Mouse (Mus musculus) kidney, postnatal 36 days (tissue): ENCODE measurements around the gene Olfr1411.

Experiments
- DNase-seq, 2 experiments: peaks; one replicate each; pipeline ENCODE4 v3.0.0; 2021 to 2022; ENCODE audit warnings: mixed read lengths in 2 of 2

The Olfr1411 gene

GRCm38 (mm10) chr1:92594111-92594510 is at the start of gene Olfr1411:
Gene Olfr1411, plus strand, starts transcription at chr1:92594411.
- no peak for DNase-seq

DNA sequence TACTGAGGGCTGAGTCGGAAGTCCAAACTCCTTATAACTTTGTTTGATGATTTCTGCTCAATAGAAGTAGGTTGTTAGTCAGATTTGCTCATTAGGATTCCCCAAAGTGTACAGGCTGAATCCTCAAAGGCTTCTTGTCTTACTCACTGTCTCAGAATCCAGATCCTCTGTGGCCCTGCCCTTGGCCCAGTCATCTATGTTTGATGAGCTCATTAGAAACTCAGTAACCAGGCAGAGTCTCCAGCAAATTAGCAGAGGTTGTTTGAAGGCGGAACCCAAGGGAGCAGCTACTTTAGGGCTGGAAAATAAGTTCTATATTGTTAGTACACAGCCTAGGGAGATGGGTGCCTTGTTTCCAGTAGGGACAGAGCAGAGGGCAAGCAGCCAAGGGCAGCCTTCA is 48.3 kb upstream of the Olfr1411 start:
- no peak for DNase-seq

- DNase-seq = no peak
These were observed 23.2 kb upstream of the Olfr1411 start, which contains the start of gene Olfr1413 for GRCm38 (mm10) chr1:92571022-92571421. Gene Olfr1413, plus strand, starts transcription at chr1:92571322.

DNA sequence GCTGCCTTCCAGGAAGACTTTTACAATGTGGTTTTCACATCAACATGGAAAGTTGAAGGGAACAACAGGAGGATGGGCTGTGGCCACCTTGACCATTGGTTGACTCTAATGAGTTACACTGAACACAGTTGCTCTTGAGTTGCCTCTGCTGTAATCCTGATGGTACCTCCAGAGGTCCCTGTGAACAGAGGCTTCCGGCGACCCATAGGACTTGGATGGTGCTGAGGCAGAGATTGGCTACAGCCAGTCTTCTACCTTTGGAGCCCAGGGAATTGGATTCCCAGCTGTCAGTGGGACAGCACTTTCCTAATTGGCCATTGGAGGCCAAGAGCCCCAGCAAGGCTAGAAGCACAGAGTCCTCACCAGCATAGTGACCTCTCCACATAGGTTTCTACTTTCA is 8.7 kb upstream of the Olfr1411 start, which contains the start of gene Olfr1412:
Gene Olfr1412, plus strand, starts transcription at position 301 of the 400 bp plus-strand sequence.
- no peak for DNase-seq

DNA sequence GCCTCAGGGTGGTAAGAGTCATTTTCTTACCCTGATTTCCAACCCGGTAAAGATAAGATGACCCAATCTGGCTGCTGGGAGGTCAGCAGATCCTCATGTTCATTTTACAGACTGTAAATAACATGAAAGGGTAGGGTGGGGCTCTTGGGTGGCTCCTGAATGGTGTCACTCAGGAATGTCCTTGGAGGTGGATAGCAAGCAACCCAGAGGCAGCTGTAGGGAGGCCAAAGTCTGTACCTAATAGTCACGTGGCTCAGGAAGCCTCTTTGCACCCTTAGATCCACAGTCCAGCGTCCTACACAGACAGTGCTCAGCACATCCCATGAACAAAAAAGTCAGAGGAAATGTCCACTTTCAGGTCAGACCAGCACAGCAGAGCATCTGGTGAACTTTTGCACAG is 1.8 kb downstream of the Olfr1411 start:
- DNase-seq = no peak

GRCm38 (mm10) chr1:92605482-92605881 is 11.3 kb downstream of the Olfr1411 start, which contains the start of gene Olfr1410:
Gene Olfr1410, plus strand, starts transcription at chr1:92605782.
- DNase-seq = no peak

DNA sequence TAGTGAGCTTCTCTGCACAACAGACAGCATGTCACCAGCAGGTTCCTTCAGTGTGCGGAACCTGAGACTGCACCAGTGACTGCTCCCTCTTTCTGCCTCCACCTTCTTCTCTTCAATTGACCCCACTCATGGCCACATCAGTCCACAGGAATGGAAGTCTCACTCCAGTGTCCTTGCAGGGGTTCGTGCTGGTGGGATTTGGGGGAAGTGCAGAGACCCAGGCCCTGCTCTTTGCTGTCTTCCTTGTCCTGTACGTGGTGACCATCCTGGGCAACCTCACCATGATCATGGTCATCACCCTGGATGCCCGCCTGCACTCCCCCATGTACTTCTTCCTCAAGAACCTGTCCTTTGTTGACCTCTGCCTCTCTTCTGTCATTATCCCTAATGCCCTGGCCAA is 13.5 kb downstream of the Olfr1411 start:
- no peak for DNase-seq

DNA sequence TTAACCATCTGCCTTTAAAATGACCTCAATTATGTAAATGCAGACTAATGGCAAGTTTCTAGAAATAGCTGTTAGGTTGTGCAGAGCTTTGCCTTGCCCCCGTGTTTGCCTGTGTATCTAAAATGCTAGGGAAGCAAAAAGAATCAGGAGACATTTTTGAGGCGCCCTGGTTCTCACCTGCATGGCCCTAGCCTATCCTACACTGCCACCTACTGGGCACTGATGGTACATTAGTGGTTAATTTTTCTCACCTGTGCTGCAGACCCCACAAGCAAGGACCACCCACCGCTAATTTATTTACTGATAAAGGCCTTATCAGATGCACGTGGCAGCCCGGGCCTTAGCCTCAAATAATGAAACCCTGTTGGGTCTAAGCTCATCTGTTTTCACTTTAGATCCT is 16.8 kb downstream of the Olfr1411 start:
- DNase-seq = peak; percentile 50 to 78

DNA sequence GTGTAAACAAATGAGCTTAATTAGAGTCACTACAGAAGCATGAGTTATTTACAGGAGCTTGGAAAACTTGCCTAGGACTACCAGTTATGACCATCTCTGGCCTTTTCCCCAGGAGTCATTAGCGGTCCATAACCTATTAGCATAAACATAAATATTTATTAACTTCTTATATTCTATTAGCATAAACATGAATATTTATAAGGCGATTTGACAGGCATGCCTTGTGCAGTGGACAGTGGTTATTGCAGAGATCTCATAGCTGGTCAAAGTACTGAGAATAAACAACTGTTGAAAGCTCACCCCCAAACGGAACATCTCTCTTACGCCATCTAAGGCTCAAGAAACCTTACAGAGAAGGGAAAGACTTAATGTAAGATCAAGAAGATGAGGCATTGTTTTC is 19.0 kb downstream of the Olfr1411 start:
- no peak for DNase-seq

DNA sequence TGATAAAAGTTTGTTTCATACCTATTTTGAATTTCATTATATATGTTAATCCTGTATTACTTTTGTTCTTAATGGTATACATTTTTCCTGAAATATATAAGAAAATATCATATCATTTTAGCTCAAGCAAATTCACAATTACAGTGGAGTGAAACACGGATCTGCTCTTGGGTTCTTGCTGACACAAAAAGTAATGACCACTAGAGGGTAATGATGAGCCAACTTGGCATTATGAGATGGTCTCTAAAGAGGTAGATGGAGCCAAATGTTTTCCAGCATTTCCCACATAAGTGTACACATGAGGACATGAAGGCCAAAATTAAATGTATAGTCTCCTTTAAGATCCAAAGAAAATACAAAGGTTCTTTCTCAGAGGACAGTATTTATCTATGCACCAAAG is 20.3 kb downstream of the Olfr1411 start:
- peak in 1 of 2 experiments; percentile 25 for DNase-seq

- DNase-seq = no peak
These were observed 21.8 kb downstream of the Olfr1411 start for GRCm38 (mm10) chr1:92616046-92616445.

GRCm38 (mm10) chr1:92617488-92617887 is 23.3 kb downstream of the Olfr1411 start, which contains the start of gene Olfr12:
Gene Olfr12, plus strand, starts transcription at chr1:92617788.
- DNase-seq = no peak

DNA sequence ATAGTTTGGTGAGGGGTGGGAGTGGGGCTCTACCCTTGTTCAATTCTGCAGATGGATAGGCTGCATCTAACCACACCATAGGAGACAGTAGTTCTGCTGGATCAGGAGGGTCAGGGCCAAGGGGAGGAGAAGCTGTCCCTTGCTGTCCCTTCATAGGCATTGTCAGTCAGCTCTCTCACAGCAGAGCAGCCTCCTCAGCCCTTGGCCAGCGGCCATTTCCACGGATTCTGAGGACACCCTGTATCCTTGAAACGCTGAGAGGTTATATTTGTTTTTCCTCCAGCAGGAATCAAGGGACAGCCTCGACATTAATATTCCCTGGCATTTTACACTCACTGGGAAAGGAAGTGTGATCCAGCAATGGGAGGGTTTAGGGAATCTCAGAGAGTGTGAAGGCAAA is 24.1 kb downstream of the Olfr1411 start:
- no peak for DNase-seq

DNA sequence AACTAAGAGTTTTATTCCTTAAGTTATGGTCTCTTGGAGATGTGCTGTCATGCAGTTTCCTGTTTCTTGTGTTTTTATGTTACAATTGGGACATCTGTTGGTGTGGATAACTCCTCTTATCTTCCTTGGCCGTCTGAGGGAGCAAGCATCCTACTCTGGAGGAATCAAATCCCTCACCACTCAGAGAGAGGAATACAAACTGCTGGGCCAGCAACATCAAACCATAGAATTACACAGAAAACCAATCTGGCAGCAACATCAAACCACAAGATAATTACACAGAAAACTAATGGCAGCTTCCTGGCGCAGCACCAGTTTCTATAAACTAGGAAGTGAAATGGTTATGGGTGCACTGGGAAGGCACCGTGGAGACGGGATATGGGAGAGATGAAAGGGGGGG is 34.0 kb downstream of the Olfr1411 start:
- no peak for DNase-seq

GRCm38 (mm10) chr1:92632196-92632595 is 38.0 kb downstream of the Olfr1411 start:
- DNase-seq = no peak

DNA sequence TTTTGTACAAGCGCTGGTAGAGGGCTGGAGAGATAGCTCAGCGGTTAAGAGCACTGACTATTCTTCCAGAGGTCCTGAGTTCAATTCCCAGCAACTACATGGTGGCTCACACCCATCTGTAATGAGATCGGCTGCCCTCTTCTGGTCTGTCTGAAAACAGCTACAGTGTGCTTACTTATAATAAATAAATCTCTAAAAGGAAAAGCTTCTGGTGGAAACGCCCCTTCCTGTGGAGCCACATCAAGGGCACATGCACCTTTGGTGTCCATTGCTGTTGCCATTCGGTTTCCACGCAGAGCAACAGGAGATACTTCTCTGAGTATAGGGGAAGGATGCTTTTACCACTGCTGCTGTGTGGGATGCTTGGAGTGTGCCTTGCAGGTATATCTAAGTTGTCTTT is 38.7 kb downstream of the Olfr1411 start:
- no peak for DNase-seq

- no peak for DNase-seq
These were observed 39.5 kb downstream of the Olfr1411 start for GRCm38 (mm10) chr1:92633726-92634125.

- no peak for DNase-seq
These were observed 40.4 kb downstream of the Olfr1411 start for GRCm38 (mm10) chr1:92634569-92634968.

DNA sequence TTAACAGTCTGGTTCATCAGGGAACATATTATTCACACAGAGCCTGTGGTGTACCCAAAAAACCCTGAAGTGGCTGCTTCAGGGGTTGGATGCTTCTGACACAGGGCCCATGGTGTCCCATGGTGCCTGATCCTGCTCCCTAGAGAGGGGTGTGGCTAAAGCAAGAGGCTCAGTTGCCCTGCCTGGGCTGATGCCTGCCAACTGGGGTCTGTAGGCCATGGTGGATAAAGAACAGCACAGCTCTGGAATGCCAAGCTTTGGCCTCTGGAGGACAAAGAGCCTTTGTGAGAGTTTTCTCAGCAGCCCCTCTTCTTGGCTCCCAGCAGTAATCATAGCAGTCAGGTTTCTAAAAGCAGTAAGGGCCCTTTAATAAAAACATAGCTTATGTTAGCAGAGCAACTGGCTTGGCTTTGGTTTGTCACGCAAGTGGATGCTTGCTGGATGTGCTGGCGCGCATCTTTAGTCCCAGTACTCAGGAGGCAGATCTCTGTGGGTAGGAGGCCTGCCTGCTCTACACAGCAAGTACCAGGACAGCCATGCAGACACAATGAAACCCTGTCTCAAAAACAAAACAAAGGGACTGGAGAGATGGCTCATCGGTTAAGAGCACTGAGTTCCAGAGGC is 40.9 kb downstream of the Olfr1411 start:
- no peak for DNase-seq

DNA sequence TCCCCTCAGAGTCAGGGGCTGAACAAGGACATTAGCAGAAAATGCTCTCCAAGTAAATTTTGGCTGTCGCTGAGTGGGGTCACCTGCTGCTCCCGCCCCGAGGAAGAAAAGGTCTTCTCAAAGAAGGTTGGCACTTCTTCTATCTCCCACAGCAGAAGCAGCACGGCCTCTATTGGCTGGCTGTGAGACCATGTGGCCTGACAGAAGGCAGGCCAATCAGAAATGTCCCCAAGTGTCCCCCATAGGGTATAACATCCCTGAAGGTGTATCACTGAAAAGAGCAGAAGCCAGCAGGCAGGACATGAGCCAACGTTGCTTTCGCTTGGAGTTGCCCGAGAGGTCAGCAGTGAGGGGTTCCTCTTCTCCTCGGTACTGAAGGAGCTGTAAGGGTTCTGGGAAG is 41.8 kb downstream of the Olfr1411 start:
- DNase-seq = no peak

GRCm38 (mm10) chr1:92636676-92637075 is 42.5 kb downstream of the Olfr1411 start:
- no peak for DNase-seq

- DNase-seq = no peak
These were observed 43.4 kb downstream of the Olfr1411 start for GRCm38 (mm10) chr1:92637501-92638172.

DNA sequence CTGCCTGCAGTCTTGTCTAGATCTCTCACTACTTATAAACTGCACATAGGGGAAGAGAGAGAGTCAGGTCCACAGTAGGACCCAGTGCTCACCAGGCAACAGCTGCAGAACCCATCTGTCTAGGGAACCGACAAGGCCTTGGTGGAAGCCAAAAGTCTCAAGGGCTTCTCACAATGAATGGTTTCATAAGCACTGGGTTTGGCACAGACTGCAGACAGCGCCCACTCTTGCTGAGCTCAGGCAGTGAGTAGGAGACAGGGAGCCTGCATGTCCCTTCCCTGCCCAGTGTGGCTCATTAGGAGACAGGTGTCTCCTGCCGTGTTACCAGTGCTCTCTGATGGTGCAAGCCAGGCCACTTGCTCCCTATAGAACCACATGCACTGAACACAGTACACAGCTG is 44.0 kb downstream of the Olfr1411 start:
- no peak for DNase-seq

DNA sequence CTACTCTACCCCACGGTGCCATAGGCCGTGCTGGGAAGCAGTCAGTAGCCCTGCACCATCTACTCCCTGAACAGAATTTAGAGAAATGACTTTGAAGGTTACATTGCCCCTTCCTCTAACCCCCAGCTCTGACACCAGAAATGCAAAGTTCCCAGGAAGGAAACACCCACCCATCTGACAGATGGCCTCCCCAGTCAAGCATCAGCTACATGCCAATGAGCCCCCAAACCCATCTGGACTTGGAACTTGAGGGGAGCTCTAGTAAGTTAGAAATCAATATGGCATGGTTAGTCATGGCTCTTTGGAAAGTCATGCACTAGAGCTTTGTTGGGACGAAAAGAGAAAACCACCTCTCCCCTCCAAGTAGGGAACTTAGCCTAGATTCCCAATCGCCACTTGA is 44.5 kb downstream of the Olfr1411 start:
- DNase-seq = no peak
